In genomic region chr2:94048733-94049470, GRCm38 (mm10) we compare ENCODE assay signal across 23 mouse cellular contexts. TPM values are rescaled to one million over a fixed set of nuclear protein-coding genes. Genes with fewer than 3 reads are reported as not detected.
DNase-seq lines count a peak whose midpoint lies in the region; ATAC-seq and TF ChIP-seq lines count a peak whose summit lies in the region.
"Had no signal": no experiment of that assay in that cellular context is flagged by ENCODE, and none has a peak within 500 bp of the region (broad histone marks: within the 10 kb centered on the region; RNA-seq: fewer than 3 reads in every experiment).

No protein-coding gene starts in this region.

- no peak overlapping the region for H3K4me3 ChIP-seq in forebrain, embryonic 12.5 days (replicated peaks)
- H3K4me3 ChIP-seq in forebrain, embryonic 10.5 days: no peak overlapping the region
- no peak overlapping the region for H3K4me3 ChIP-seq in neural tube, embryonic 13.5 days
- no peak overlapping the region for H3K4me3 ChIP-seq in hindbrain, embryonic 16.5 days (ENCODE audit: low read length)
- no peak overlapping the region for H3K4me3 ChIP-seq in cerebellum, adult 2 months (replicated peaks; ENCODE audit: insufficient read depth, low read depth, low read length)
- H3K4me3 ChIP-seq: limb, embryonic 13.5 days; liver, embryonic 15.5 days had no signal

- TF ChIP-seq POLR2A in cerebellum, adult 2 months (IDR thresholded peaks at IDR 0.05; ENCODE audit: borderline replicate concordance, insufficient read depth, low read length): no peak

- no peaks in the 10 kb centered on the region for H3K27me3 ChIP-seq in forebrain, embryonic 12.5 days
- no peaks in the 10 kb centered on the region for H3K27me3 ChIP-seq in forebrain, embryonic 10.5 days (ENCODE audit: poor library complexity, severe bottlenecking)
- no peaks in the 10 kb centered on the region for H3K27me3 ChIP-seq in neural tube, embryonic 13.5 days
- no peaks in the 10 kb centered on the region for H3K27me3 ChIP-seq in hindbrain, embryonic 16.5 days (replicated peaks; ENCODE audit: control insufficient read depth, insufficient read depth, low read length)
- no peaks in the 10 kb centered on the region for H3K27me3 ChIP-seq in cerebellum, adult 2 months (ENCODE audit: control insufficient read depth, insufficient read depth, low read length)
- H3K27me3 ChIP-seq: CH12.LX; limb, embryonic 13.5 days; liver, embryonic 15.5 days had no signal

- H3K27ac ChIP-seq in forebrain, embryonic 12.5 days: peak overlapping the region; percentile 78
- no peak overlapping the region for H3K27ac ChIP-seq in forebrain, embryonic 10.5 days
- peak overlapping the region; percentile 23; the same call in 1 of the 2 replicates for H3K27ac ChIP-seq in neural tube, embryonic 13.5 days (replicated peaks)
- peak overlapping the region; percentile 73 for H3K27ac ChIP-seq in hindbrain, embryonic 16.5 days (ENCODE audit: low read depth, low read length)
- no peak overlapping the region for H3K27ac ChIP-seq in cerebellum, adult 2 months (ENCODE audit: insufficient read depth, low read length)
- H3K27ac ChIP-seq: limb, embryonic 13.5 days; liver, embryonic 15.5 days had no signal

- 0 out of 2 replicates have a peak, but pooled peaks have one; percentile 55 for ATAC-seq in forebrain, embryonic 12.5 days (ENCODE audit: low FRiP score)
- ATAC-seq in neural tube, embryonic 13.5 days (ENCODE audit: low read depth): no peak
- ATAC-seq in hindbrain, embryonic 16.5 days: 0 out of 2 replicates have a peak, but pooled peaks have one; percentile 34

- H3K9ac ChIP-seq in forebrain, embryonic 12.5 days: no peak overlapping the region
- no peak overlapping the region for H3K9ac ChIP-seq in neural tube, embryonic 13.5 days
- H3K9ac ChIP-seq in hindbrain, embryonic 16.5 days (ENCODE audit: low read depth, low read length): no peak overlapping the region
- H3K9ac ChIP-seq: limb, embryonic 13.5 days; liver, embryonic 15.5 days had no signal

- DNase-seq in forebrain, embryonic 10.5 days (ENCODE audit: extremely low spot score, low spot score): no peak
- DNase-seq in neural tube, embryonic 10.5 days (ENCODE audit: extremely low spot score, low spot score): no peak
- no peak for DNase-seq in gastrocnemius, adult 18-20 months (ENCODE audit: low spot score)
- DNase-seq in cerebellum, adult 2 months: no peak
- no peak for DNase-seq in ovary, postnatal 14 days (ENCODE audit: low spot score)
- DNase-seq: cerebellum, adult 11-12 months; cerebellum, postnatal 36 days; kidney, adult 2 months; kidney, postnatal 14 days; right cerebral cortex, postnatal 25 days; thymus, postnatal 14 days had no signal

- no peaks in the 10 kb centered on the region for H3K9me3 ChIP-seq in forebrain, embryonic 12.5 days
- H3K9me3 ChIP-seq in forebrain, embryonic 10.5 days: no peaks in the 10 kb centered on the region
- no peaks in the 10 kb centered on the region for H3K9me3 ChIP-seq in neural tube, embryonic 13.5 days
- no peaks in the 10 kb centered on the region for H3K9me3 ChIP-seq in hindbrain, embryonic 16.5 days (ENCODE audit: control insufficient read depth, low read length)
- H3K9me3 ChIP-seq: limb, embryonic 13.5 days; liver, embryonic 15.5 days had no signal

- peaks cover 35% of the 10 kb centered on the region for H3K4me1 ChIP-seq in forebrain, embryonic 12.5 days
- peaks cover 33% of the 10 kb centered on the region for H3K4me1 ChIP-seq in forebrain, embryonic 10.5 days
- H3K4me1 ChIP-seq in neural tube, embryonic 13.5 days (replicated peaks): peaks cover 41% of the 10 kb centered on the region
- peaks cover 29% of the 10 kb centered on the region for H3K4me1 ChIP-seq in hindbrain, embryonic 16.5 days (ENCODE audit: control insufficient read depth, insufficient read depth, low read depth, low read length)
- H3K4me1 ChIP-seq in cerebellum, adult 2 months (ENCODE audit: control insufficient read depth, insufficient read depth, low read length): peaks cover 3% of the 10 kb centered on the region; the same call in 1 of the 2 replicates
- H3K4me1 ChIP-seq: liver, embryonic 15.5 days had no signal

- no peak overlapping the region for H3K4me2 ChIP-seq in forebrain, embryonic 12.5 days
- no peak overlapping the region for H3K4me2 ChIP-seq in neural tube, embryonic 13.5 days
- H3K4me2 ChIP-seq in hindbrain, embryonic 16.5 days (ENCODE audit: low read length): peak overlapping the region; percentile 16; the same call in 1 of the 2 replicates
- H3K4me2 ChIP-seq: limb, embryonic 13.5 days; liver, embryonic 15.5 days had no signal

- 65% methylated on average over 5 of the region's 5 CpGs for WGBS in forebrain, embryonic 12.5 days
- 79% methylated on average over 5 of the region's 5 CpGs for WGBS in forebrain, embryonic 10.5 days
- 77% methylated on average over 5 of the region's 5 CpGs for WGBS in neural tube, embryonic 13.5 days
- 63% methylated on average over 5 of the region's 5 CpGs for WGBS in hindbrain, embryonic 16.5 days
- WGBS in cerebellum, adult 2 months: 63% methylated on average over 5 of the region's 5 CpGs

- TF ChIP-seq CTCF in cerebellum, adult 2 months (IDR thresholded peaks at IDR 0.05; ENCODE audit: borderline replicate concordance, insufficient read depth, low read depth, low read length): no peak

- H3K36me3 ChIP-seq in forebrain, embryonic 12.5 days (replicated peaks): no peaks in the 10 kb centered on the region
- H3K36me3 ChIP-seq in forebrain, embryonic 10.5 days (replicated peaks): peaks cover 23% of the 10 kb centered on the region
- no peaks in the 10 kb centered on the region for H3K36me3 ChIP-seq in neural tube, embryonic 13.5 days
- no peaks in the 10 kb centered on the region for H3K36me3 ChIP-seq in hindbrain, embryonic 16.5 days (ENCODE audit: control insufficient read depth, insufficient read depth, low read length)
- H3K36me3 ChIP-seq: liver, embryonic 15.5 days had no signal

RNA-seq across cellular contexts. Expression of gene Alkbh3, which starts 38.3 kb away (rescaled TPM):
- polyA plus RNA-seq in forebrain, embryonic 12.5 days (2016; fragmentation: Nextera tagmentation; extraction: Ambion mirVana): 52.3 and 55.9 TPM in 2 replicates
- polyA plus RNA-seq in forebrain, embryonic 10.5 days (2016; fragmentation: Nextera tagmentation; extraction: Ambion mirVana): 48.8 and 49.5 TPM in 2 replicates
- polyA plus RNA-seq in neural tube, embryonic 13.5 days (2015; fragmentation: Nextera tagmentation; extraction: Ambion mirVana): 43.4 and 43.8 TPM in 2 replicates
- polyA plus RNA-seq in hindbrain, embryonic 16.5 days (2015; fragmentation: Nextera tagmentation; extraction: Ambion mirVana): 43.6 and 44.7 TPM in 2 replicates
- total RNA-seq in gastrocnemius, adult 18-20 months (2021): 10 to 100 TPM; 59.3 to 60.1 TPM
- polyA plus RNA-seq in cerebellum, adult 2 months (2012; rRNA removed): 52.7 and 54.5 TPM in 2 replicates

RNA-seq across cellular contexts. Expression of gene Gm27027, which starts 52.7 kb away (rescaled TPM):
- polyA plus RNA-seq in forebrain, embryonic 12.5 days (2016; fragmentation: Nextera tagmentation; extraction: Ambion mirVana): not detected in 2 replicates
- not detected in 2 replicates for polyA plus RNA-seq in forebrain, embryonic 10.5 days (2016; fragmentation: Nextera tagmentation; extraction: Ambion mirVana)
- not detected in 2 replicates for polyA plus RNA-seq in neural tube, embryonic 13.5 days (2015; fragmentation: Nextera tagmentation; extraction: Ambion mirVana)
- polyA plus RNA-seq in hindbrain, embryonic 16.5 days (2015; fragmentation: Nextera tagmentation; extraction: Ambion mirVana): not detected in 2 replicates
- total RNA-seq in gastrocnemius, adult 18-20 months (2021): under 1 TPM in 1 of 2 experiments, not detected in 1; 0.64 TPM
- 0.26 and 0.57 TPM in 2 replicates for polyA plus RNA-seq in cerebellum, adult 2 months (2012; rRNA removed)
- total RNA-seq: adrenal gland, adult 18-20 months; CH12.LX; hematopoietic stem cell, adult 5-6 weeks; megakaryocyte progenitor cell, adult 5-6 weeks had no signal
- polyA plus RNA-seq: gonadal fat pad, adult 2 months; heart, embryonic 14.5 days; kidney, adult 2 months; limb, embryonic 13.5 days; liver, embryonic 15.5 days; lung, postnatal 0 days had no signal

Comparison
In these comparisons a context has a peak if more than half of its experiments do, and no peak if none do; other contexts are left out.
1. H3K27ac ChIP-seq: peak in forebrain, embryonic 12.5 days (single experiment), neural tube, embryonic 13.5 days (single experiment) and hindbrain, embryonic 16.5 days (single experiment); none in forebrain, embryonic 10.5 days (single experiment) and cerebellum, adult 2 months (single experiment).